Mouse (Mus musculus) E14TG2a.4 (cell line): Measurements from ENCODE around the gene Gm20388.

ENCODE experiments used
- CTCF ChIP-seq: conservative IDR thresholded peaks from 2 replicates; pipeline ENCODE4 v1.5.1; 2014; ENCODE audit warnings: low read length
- NANOG ChIP-seq: IDR thresholded peaks from 2 replicates; pipeline ENCODE4 v1.6.1; 2014; ENCODE audit warnings: borderline replicate concordance, low read length, mixed read lengths
- POU5F1 ChIP-seq: IDR thresholded peaks from 2 replicates; pipeline ENCODE4 v1.6.1; 2014; ENCODE audit warnings: low read length, borderline replicate concordance

DNA sequence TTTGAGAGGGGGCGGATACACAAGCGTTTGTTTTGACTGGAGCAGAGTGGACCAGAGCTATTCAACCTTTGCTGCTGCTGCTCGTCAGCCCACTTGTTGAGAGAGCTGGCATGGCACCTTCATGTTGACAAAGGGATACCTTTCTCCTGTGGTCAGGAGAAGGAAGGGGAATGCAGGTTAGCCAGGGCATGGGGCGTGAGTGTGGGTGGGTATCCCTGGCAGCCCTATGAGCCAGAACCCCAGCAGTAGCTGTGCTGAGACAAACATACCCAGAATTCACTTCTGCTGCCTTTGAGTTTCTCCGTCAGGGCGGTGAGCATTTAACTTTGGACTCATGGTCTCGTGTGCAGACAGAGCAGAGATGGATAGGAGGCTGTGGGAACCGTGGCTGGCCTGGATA, 3747.2 kb downstream of the Gm20388 start:
- TF ChIP-seq CTCF (no peak), NANOG (no peak), POU5F1 (no peak)
